Mouse (Mus musculus) embryonic fibroblast, embryonic 13.5 days (primary cell): ENCODE measurements at regions not wholly inside any gene's neighbourhood (a gene's known extent, or its start where the extent isn't known, plus 50 kb on each side); places are given as distances from the start of the nearest gene placed in this dataset.

Experiments
- CTCF ChIP-seq: IDR thresholded peaks from 2 replicates; pipeline ENCODE4 v1.5.1; 2011; ENCODE audit warnings: mild to moderate bottlenecking, control low read depth, low read length, moderate library complexity, borderline replicate concordance; ENCODE audit not compliant: insufficient read depth
- POLR2A ChIP-seq: IDR thresholded peaks from 2 replicates; pipeline ENCODE4 v1.6.1; 2011; ENCODE audit warnings: low read depth, mild to moderate bottlenecking, control low read depth, low read length, moderate library complexity

GRCm38 (mm10) chr15:36891851-36892250, 115.7 kb downstream of the Zfp706 start:
- TF ChIP-seq POLR2A: no peak
- TF ChIP-seq CTCF: no peak
